Mouse (Mus musculus) liver, embryonic 14.5 days (tissue): Measurements from ENCODE around the gene Med24.

Experiments used
- CTCF ChIP-seq: IDR thresholded peaks from 2 replicates; pipeline ENCODE4 v1.5.1; 2016; ENCODE audit warnings: antibody characterized with exemption, low read depth, control low read depth
- EP300 ChIP-seq: IDR thresholded peaks from 2 replicates; pipeline ENCODE4 v1.6.1; 2016; ENCODE audit warnings: antibody characterized with exemption, low read depth

DNA sequence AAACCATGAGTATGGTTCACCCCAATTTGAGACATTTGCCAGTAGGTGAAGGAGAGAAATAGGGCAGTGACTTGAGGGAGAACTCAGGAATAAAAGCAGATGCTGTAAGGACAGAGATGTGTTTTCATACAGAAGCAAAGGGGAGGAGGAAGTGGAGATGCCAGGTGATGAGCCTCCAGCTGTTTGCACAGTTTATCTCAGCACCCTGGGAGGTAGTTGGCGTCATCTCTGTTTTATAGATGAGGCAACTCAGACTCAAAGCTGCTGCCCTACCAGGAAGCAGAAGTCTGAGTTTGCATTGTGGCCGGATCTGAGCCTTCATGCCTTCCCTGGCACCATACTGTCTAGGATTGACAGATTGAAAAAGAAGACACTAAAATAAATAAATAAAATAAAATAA, 60.3 kb downstream of the Med24 start:
- no peak for TF ChIP-seq CTCF
- TF ChIP-seq EP300 = no peak
